Mouse (Mus musculus): ENCODE measurements around the gene Grb7.

The Grb7 gene

GRCm38 (mm10) chr11:98497388-98498288, 51.4 kb downstream of the Grb7 start:
- DNase-seq (ENCODE audit: low read depth, low spot score): peak; percentile 12

GRCm38 (mm10) chr11:98504926-98505325, 58.7 kb downstream of the Grb7 start:
- no peak for DNase-seq (ENCODE audit: low read depth, low spot score)
